Mouse (Mus musculus) mature B cell (primary cell): ENCODE measurements around the gene Klhl21.
"Not testable (repeated sequence)": the region's sequence is repeated elsewhere in the genome, so short reads cannot be mapped to it uniquely, and the experiment has no call there.

ENCODE experiments used
- in situ Hi-C: fragments of 300-500 bp; cut with MboI; formaldehyde crosslinking; loops from 2 replicates; pipeline ENCODE4 v1.14.3; 2019

The Klhl21 gene

GRCm38 (mm10) chr4:152021568-152022097 is 13.0 kb downstream of the Klhl21 start:
- in situ Hi-C loops, result no loop called here

DNA sequence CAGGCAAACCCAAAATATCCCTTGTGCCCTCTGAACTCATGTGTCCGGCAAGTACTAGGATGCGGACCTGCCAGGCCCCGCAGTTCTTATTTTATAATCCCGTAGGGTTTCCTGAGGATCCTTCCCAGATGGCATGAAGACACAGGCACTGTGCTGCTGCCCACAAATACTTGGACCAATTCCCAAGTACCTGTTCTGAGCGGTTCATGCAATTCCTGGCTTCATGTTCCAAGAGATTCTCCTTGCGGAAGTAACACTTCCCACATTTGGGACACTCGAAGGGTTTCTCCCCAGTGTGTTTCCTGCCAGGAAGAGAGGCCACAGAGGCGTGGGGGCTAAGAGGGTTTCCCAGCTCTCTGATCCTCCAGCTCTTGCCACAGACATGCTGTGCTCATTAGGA is 13.9 kb downstream of the Klhl21 start:
- in situ Hi-C loops, result no loop called here

DNA sequence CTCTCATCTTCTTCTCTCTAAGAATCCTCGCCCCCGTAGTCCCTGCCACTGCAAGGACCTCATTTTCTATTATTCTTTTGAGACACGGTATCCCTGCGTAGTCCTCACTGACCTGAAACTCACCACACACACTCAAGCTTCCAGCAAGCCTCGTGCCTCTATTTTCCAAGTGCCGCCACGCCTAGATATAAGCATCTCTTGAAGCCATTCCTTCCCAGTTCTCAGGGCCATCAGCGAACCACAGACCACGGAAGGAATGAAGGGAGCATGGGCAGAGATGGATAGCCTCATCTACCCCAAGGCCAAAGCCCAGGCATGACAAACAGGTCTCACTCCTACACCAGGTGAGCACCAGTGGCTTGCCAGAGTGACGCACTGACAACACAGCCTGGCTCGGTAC is 15.9 kb downstream of the Klhl21 start:
- in situ Hi-C loops, result no loop called here

GRCm38 (mm10) chr4:152026751-152027508 is 18.3 kb downstream of the Klhl21 start:
- in situ Hi-C loops, result no loop called here

DNA sequence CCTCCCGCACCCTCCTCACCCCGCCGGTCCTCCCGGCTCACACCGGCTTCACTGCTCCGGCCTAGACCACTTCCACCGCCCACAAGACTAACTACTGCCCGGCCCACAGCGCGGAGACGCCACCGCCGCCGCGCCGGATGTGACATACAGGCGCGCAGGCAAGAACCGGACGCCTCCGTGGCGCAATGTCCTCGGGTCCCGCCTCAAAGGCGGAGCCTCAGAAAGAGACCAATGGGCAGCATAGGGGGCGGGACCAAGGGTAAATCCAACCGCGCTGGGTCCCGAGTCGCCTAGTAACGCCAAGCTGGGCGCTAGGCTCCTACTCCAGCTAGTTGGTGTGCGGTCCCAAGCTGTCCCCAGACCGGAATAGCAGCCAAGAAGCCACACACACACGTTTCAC is 18.9 kb downstream of the Klhl21 start, which contains the start of gene Zbtb48:
Gene Zbtb48, minus strand, starts transcription at position 148 of the 400 bp plus-strand sequence.
- in situ Hi-C loops, result no loop called here

DNA sequence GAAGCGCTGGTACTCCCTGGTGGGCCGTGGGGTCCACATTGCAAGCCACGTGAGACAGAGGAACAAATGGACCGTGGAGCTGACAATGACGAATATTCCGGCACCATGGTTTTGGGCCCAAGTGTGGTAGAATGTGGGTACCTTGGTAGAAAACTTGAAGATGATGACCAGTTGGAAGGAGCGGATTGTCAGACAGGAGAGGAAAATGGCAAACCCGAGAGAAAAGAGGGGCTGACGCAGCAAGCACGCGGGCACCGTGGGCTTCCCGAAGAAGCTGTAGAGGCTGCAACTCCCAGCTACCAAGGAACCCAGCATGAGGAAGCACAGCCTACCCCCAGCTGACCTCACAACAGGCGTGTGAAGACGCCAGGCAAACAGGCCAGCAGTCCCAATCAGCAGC is 19.9 kb downstream of the Klhl21 start:
- in situ Hi-C loops, result no loop called here

GRCm38 (mm10) chr4:152029087-152029486 is 20.5 kb downstream of the Klhl21 start:
- in situ Hi-C loops, result no loop called here

DNA sequence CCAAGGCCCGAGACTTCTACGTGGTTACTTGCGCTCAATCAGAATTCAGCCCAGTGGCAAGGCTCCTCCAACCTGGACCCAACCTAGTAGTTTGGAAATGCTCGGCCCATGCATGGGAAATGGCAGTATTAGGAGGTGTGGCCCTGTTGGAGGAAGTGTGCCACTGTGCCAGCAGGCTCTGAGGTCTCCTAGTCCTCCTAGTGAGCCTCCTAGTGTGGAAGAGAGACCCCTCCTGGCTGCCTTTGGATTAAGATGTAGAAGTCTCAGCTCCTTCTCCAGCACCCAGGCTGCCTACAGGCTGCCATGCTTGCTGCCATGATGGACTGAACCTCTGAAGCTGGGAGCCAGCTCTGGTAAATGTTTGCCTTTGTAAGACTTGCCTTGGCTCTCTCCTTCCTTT is 21.4 kb downstream of the Klhl21 start:
- in situ Hi-C loops, result no loop called here

GRCm38 (mm10) chr4:152032922-152033321 is 24.3 kb downstream of the Klhl21 start:
- in situ Hi-C loops, result no loop called here

- in situ Hi-C loops, result not testable (repeated sequence)
Observed at GRCm38 (mm10) chr4:152036464-152036863, 27.9 kb downstream of the Klhl21 start.

- in situ Hi-C loops, result no loop called here
Observed at GRCm38 (mm10) chr4:152038225-152038984, 29.8 kb downstream of the Klhl21 start, which contains the start of gene Tas1r1. Tas1r1 (minus strand) TSS chr4:152038568.

GRCm38 (mm10) chr4:152038985-152039830 is 30.6 kb downstream of the Klhl21 start, which contains the start of gene Nol9:
Nol9 (plus strand) TSS chr4:152039321.
- in situ Hi-C loops, result no loop called here

DNA sequence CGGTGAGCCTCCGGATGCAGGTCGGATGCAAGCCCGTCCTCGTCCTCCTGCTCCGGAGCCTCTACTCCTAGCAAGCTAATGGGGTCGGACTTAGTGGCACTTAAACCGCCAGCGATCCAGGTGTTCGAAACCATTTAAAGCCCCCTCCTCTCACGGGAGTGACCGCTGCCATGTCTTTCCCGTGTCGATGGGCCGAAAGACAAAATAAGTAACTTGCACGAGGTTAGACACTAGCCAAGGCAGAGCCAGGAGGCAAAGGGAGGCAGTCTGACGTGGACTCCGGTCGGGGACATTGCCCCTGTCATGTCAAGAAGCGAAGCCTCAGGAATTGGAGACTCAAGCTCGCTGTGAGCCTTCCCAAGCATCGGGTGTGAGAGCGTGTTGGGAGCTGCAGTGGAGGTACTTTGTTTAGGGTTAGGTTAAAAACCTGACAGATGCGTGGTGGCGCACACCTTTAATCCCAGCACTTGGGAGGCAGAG is 31.3 kb downstream of the Klhl21 start:
- in situ Hi-C loops, result no loop called here

DNA sequence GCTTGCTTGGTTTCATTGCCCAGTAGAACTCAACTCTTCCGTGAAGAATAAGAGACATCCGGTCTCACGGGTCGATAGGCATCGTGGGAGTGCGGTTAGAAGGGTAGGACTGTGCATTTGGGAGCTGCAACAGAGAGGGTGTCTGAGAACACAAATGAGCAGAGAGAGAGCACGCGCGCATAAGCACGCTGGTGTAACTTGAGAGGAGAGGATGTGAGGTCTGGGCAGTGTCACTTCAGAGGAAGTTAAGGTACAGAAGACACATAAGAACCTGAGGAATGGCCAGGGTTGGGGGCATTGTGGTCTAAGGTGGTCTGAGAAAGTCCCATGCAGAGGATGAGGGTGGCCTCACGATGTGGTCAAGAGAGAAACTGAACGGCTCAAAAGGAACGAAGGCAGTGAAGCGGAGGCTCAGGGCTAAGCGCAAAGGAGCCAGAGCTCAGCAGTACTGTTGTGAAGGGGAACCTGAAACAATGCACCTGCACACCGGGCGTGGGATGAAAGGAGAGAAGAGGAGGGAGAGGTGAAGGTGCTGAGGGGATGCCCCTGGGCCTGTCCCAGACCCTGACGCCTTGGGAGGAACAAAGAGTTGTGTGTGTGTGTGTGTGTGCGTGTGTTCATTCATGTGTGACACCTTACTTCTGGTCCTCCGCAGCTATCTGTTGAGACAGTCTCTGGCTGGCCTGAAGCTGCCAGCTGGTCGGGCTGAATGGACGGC is 33.5 kb downstream of the Klhl21 start:
- in situ Hi-C loops, result no loop called here

GRCm38 (mm10) chr4:152043171-152043570 is 34.6 kb downstream of the Klhl21 start:
- in situ Hi-C loops, result no loop called here

GRCm38 (mm10) chr4:152044609-152045008 is 36.0 kb downstream of the Klhl21 start:
- in situ Hi-C loops, result no loop called here

- in situ Hi-C loops, result no loop called here
Observed at GRCm38 (mm10) chr4:152062390-152063110, 53.9 kb downstream of the Klhl21 start.

GRCm38 (mm10) chr4:152067280-152067679 is 58.7 kb downstream of the Klhl21 start:
- in situ Hi-C loops, result no loop called here
